Mouse (Mus musculus) midbrain, embryonic 15.5 days (tissue): ENCODE measurements around the gene Rhpn2. TPM values are rescaled to one million over a fixed set of nuclear protein-coding genes. Genes with fewer than 3 reads are reported as not detected.

Source experiments
- ATAC-seq: fragments of 200-750 bp; cut with Nextera tagmentation; replicated peaks from 2 replicates; pipeline ENCODE4 v1.8.0; 2017; ENCODE audit warnings: moderate TSS enrichment
- H3K27ac ChIP-seq: fragments of 300-500 bp; sonication (generic); 2 replicates; pipeline ENCODE4 v1.5.1; 2015; ENCODE audit warnings: mild to moderate bottlenecking, inconsistent platforms
- H3K27me3 ChIP-seq: fragments of 300-500 bp; sonication (generic); replicated peaks from 2 replicates; pipeline ENCODE4 v1.6.1; 2015; ENCODE audit warnings: inconsistent platforms
- H3K36me3 ChIP-seq: fragments of 300-500 bp; sonication (generic); replicated peaks from 2 replicates; pipeline ENCODE4 v1.6.1; 2015; ENCODE audit warnings: inconsistent platforms
- H3K4me1 ChIP-seq: fragments of 300-500 bp; sonication (generic); 2 replicates; pipeline ENCODE4 v1.6.1; 2015; ENCODE audit warnings: inconsistent platforms
- H3K4me2 ChIP-seq: fragments of 300-500 bp; sonication (generic); 2 replicates; pipeline ENCODE4 v1.6.1; 2015; ENCODE audit warnings: inconsistent platforms, mild to moderate bottlenecking, moderate library complexity
- H3K4me3 ChIP-seq: fragments of 300-500 bp; sonication (generic); 2 replicates; pipeline ENCODE4 v1.5.1; 2015; ENCODE audit warnings: mild to moderate bottlenecking, inconsistent platforms
- H3K9ac ChIP-seq: fragments of 300-500 bp; sonication (generic); 2 replicates; pipeline ENCODE4 v1.6.1; 2015; ENCODE audit warnings: mild to moderate bottlenecking, inconsistent platforms
- H3K9me3 ChIP-seq: fragments of 300-500 bp; sonication (generic); 2 replicates; pipeline ENCODE4 v1.6.1; 2016; ENCODE audit warnings: inconsistent platforms
- WGBS: fragments of 180-500 bp; shearing (Covaris S2); methylation state at CpG from one replicate; pipeline ENCODE4 v1.1.7; 2015; ENCODE audit warnings: mixed read lengths; 5-methylcytosine and 5-hydroxymethylcytosine counted together
- polyA plus RNA-seq: library from polyadenylated mRNA; unstranded; fragments of >200 nt; fragmentation: Nextera tagmentation; extraction: Ambion mirVana; gene quantifications from 2 replicates; pipeline ENCODE4 v1.2.1, GENCODE M21; 2015

The Rhpn2 gene
- polyA plus RNA-seq, 1 experiment from 2014 or later: 2.1 TPM

GRCm38 (mm10) chr7:35351155-35351554 lies 17.2 kb downstream of the Rhpn2 start:
- Histone ChIP-seq H3K4me2 (no peak overlapping the region), H3K9ac (no peak overlapping the region), H3K27me3 (no peaks in the 10 kb centered on the region), H3K36me3 (no peaks in the 10 kb centered on the region), H3K9me3 (no peaks in the 10 kb centered on the region), H3K27ac (no peak overlapping the region), H3K4me1 (no peaks in the 10 kb centered on the region), H3K4me3 (no peak overlapping the region)
- 88% methylated on average over 3 of the region's 3 CpGs for WGBS
- no peak for ATAC-seq

- WGBS: 93% methylated on average over 15 of the region's 15 CpGs
Observed at GRCm38 (mm10) chr7:35353306-35353705, 19.3 kb downstream of the Rhpn2 start.

GRCm38 (mm10) chr7:35355303-35355872 lies 21.4 kb downstream of the Rhpn2 start:
- WGBS: 90% methylated on average over 5 of the region's 5 CpGs
- H3K4me3 ChIP-seq: no peak overlapping the region
- H3K27me3 ChIP-seq: no peaks in the 10 kb centered on the region
- no peak for ATAC-seq
- no peaks in the 10 kb centered on the region for H3K4me1 ChIP-seq
- no peak overlapping the region for H3K9ac ChIP-seq
- H3K4me2 ChIP-seq: no peak overlapping the region
- H3K36me3 ChIP-seq: no peaks in the 10 kb centered on the region
- H3K9me3 ChIP-seq: no peaks in the 10 kb centered on the region
- H3K27ac ChIP-seq: no peak overlapping the region

More at GRCm38 (mm10) chr7:35353306-35353705, 19.3 kb downstream of the Rhpn2 start:
- H3K27ac ChIP-seq: no peak overlapping the region
- no peak for ATAC-seq
- no peaks in the 10 kb centered on the region for H3K27me3 ChIP-seq
- no peak overlapping the region for H3K4me3 ChIP-seq
- no peaks in the 10 kb centered on the region for H3K4me1 ChIP-seq
- H3K9ac ChIP-seq: no peak overlapping the region
- no peaks in the 10 kb centered on the region for H3K9me3 ChIP-seq
- no peak overlapping the region for H3K4me2 ChIP-seq
- no peaks in the 10 kb centered on the region for H3K36me3 ChIP-seq

- Histone ChIP-seq H3K9ac (no peak overlapping the region), H3K4me3 (no peak overlapping the region), H3K4me1 (no peaks in the 10 kb centered on the region), H3K36me3 (no peaks in the 10 kb centered on the region), H3K9me3 (no peaks in the 10 kb centered on the region), H3K27me3 (no peaks in the 10 kb centered on the region), H3K4me2 (no peak overlapping the region), H3K27ac (no peak overlapping the region)
- no peak for ATAC-seq
- WGBS: 87% methylated on average over 12 of the region's 12 CpGs
Observed at GRCm38 (mm10) chr7:35357621-35358020, 23.7 kb downstream of the Rhpn2 start.

GRCm38 (mm10) chr7:35362253-35362652 lies 28.3 kb downstream of the Rhpn2 start:
- ATAC-seq: no peak
- Histone ChIP-seq H3K9ac (no peak overlapping the region), H3K27ac (no peak overlapping the region), H3K27me3 (no peaks in the 10 kb centered on the region), H3K4me1 (no peaks in the 10 kb centered on the region), H3K9me3 (no peaks in the 10 kb centered on the region), H3K4me3 (no peak overlapping the region), H3K36me3 (no peaks in the 10 kb centered on the region), H3K4me2 (no peak overlapping the region)
- WGBS: 77% methylated on average over 5 of the region's 5 CpGs

- ATAC-seq: no peak
- 83% methylated on average over 5 of the region's 5 CpGs for WGBS
- Histone ChIP-seq H3K27me3 (no peaks in the 10 kb centered on the region), H3K36me3 (no peaks in the 10 kb centered on the region), H3K4me3 (no peak overlapping the region), H3K27ac (no peak overlapping the region), H3K4me2 (no peak overlapping the region), H3K9me3 (no peaks in the 10 kb centered on the region), H3K9ac (no peak overlapping the region), H3K4me1 (no peaks in the 10 kb centered on the region)
Observed at GRCm38 (mm10) chr7:35362868-35363267, 28.9 kb downstream of the Rhpn2 start.

- ATAC-seq: no peak
- H3K4me3 ChIP-seq: no peak overlapping the region
- no peak overlapping the region for H3K27ac ChIP-seq
- no peaks in the 10 kb centered on the region; the same call in 1 of the 2 replicates for H3K9me3 ChIP-seq
- H3K4me2 ChIP-seq: no peak overlapping the region
- H3K4me1 ChIP-seq: no peaks in the 10 kb centered on the region
- H3K27me3 ChIP-seq: no peaks in the 10 kb centered on the region
- 77% methylated on average over 12 of the region's 12 CpGs for WGBS
- no peak overlapping the region for H3K9ac ChIP-seq
- H3K36me3 ChIP-seq: no peaks in the 10 kb centered on the region
Observed at GRCm38 (mm10) chr7:35365161-35365910, 31.4 kb downstream of the Rhpn2 start.

- Histone ChIP-seq H3K27me3 (no peaks in the 10 kb centered on the region), H3K9me3 (no peaks in the 10 kb centered on the region; the same call in 1 of the 2 replicates), H3K9ac (no peak overlapping the region), H3K4me2 (no peak overlapping the region), H3K4me1 (no peaks in the 10 kb centered on the region), H3K36me3 (no peaks in the 10 kb centered on the region), H3K4me3 (no peak overlapping the region), H3K27ac (no peak overlapping the region)
- ATAC-seq: no peak
- 19% methylated on average over 14 of the region's 14 CpGs for WGBS
Observed at GRCm38 (mm10) chr7:35371096-35371495, 37.1 kb downstream of the Rhpn2 start.

- WGBS: 93% methylated on average over 14 of the region's 14 CpGs
- no peak overlapping the region for H3K4me2 ChIP-seq
- no peaks in the 10 kb centered on the region; the same call in 1 of the 2 replicates for H3K9me3 ChIP-seq
- ATAC-seq: no peak
- no peaks in the 10 kb centered on the region for H3K27me3 ChIP-seq
- no peak overlapping the region for H3K27ac ChIP-seq
- no peak overlapping the region for H3K4me3 ChIP-seq
- H3K36me3 ChIP-seq: no peaks in the 10 kb centered on the region
- H3K9ac ChIP-seq: no peak overlapping the region
- no peaks in the 10 kb centered on the region for H3K4me1 ChIP-seq
Observed at GRCm38 (mm10) chr7:35372483-35373017, 38.6 kb downstream of the Rhpn2 start.

- no peak overlapping the region for H3K27ac ChIP-seq
- no peaks in the 10 kb centered on the region; the same call in 1 of the 2 replicates for H3K9me3 ChIP-seq
- no peaks in the 10 kb centered on the region for H3K27me3 ChIP-seq
- WGBS: 60% methylated on average over 16 of the region's 16 CpGs
- no peak for ATAC-seq
- no peak overlapping the region for H3K4me2 ChIP-seq
- H3K36me3 ChIP-seq: no peaks in the 10 kb centered on the region
- H3K4me1 ChIP-seq: no peaks in the 10 kb centered on the region
- H3K9ac ChIP-seq: no peak overlapping the region
- no peak overlapping the region for H3K4me3 ChIP-seq
Observed at GRCm38 (mm10) chr7:35373146-35373989, 39.4 kb downstream of the Rhpn2 start.

GRCm38 (mm10) chr7:35374265-35374664 lies 40.3 kb downstream of the Rhpn2 start:
- Histone ChIP-seq H3K27me3 (no peaks in the 10 kb centered on the region), H3K27ac (no peak overlapping the region), H3K9ac (no peak overlapping the region), H3K9me3 (no peaks in the 10 kb centered on the region), H3K4me2 (no peak overlapping the region), H3K4me1 (no peaks in the 10 kb centered on the region), H3K36me3 (no peaks in the 10 kb centered on the region), H3K4me3 (no peak overlapping the region)
- ATAC-seq: no peak
- WGBS: 87% methylated on average over 7 of the region's 7 CpGs

- Histone ChIP-seq H3K9me3 (no peaks in the 10 kb centered on the region), H3K4me1 (no peaks in the 10 kb centered on the region), H3K4me3 (no peak overlapping the region), H3K36me3 (no peaks in the 10 kb centered on the region), H3K27me3 (no peaks in the 10 kb centered on the region), H3K27ac (no peak overlapping the region), H3K9ac (no peak overlapping the region), H3K4me2 (no peak overlapping the region)
- no peak for ATAC-seq
- WGBS: 87% methylated on average over 9 of the region's 9 CpGs
Observed at GRCm38 (mm10) chr7:35376623-35377022, 42.7 kb downstream of the Rhpn2 start.
